Mouse (Mus musculus) intestine, embryonic 15.5 days (tissue): ENCODE measurements around the gene Nasp. TPM values are rescaled to one million over a fixed set of nuclear protein-coding genes. Genes with fewer than 3 reads are reported as not detected.

ENCODE experiments used
- ATAC-seq: fragments of 200-750 bp; cut with Nextera tagmentation; 2 replicates; pipeline ENCODE4 v1.8.0; 2017; ENCODE audit warnings: moderate TSS enrichment, moderate library complexity
- H3K27ac ChIP-seq: fragments of 300-500 bp; sonication (generic); 2 replicates; pipeline ENCODE4 v1.5.1; 2015; ENCODE audit warnings: mild to moderate bottlenecking, inconsistent platforms
- H3K27me3 ChIP-seq: fragments of 300-500 bp; sonication (generic); replicated peaks from 2 replicates; pipeline ENCODE4 v1.6.1; 2015; ENCODE audit warnings: inconsistent platforms
- H3K36me3 ChIP-seq: fragments of 300-500 bp; sonication (generic); 2 replicates; pipeline ENCODE4 v1.6.1; 2015; ENCODE audit warnings: inconsistent platforms
- H3K4me1 ChIP-seq: fragments of 300-500 bp; sonication (generic); replicated peaks from 2 replicates; pipeline ENCODE4 v1.6.1; 2015; ENCODE audit warnings: inconsistent platforms
- H3K4me2 ChIP-seq: fragments of 300-500 bp; sonication (generic); replicated peaks from 2 replicates; pipeline ENCODE4 v1.6.1; 2015; ENCODE audit warnings: mild to moderate bottlenecking, inconsistent platforms
- H3K4me3 ChIP-seq: fragments of 300-500 bp; sonication (generic); replicated peaks from 2 replicates; pipeline ENCODE4 v1.5.1; 2015; ENCODE audit warnings: inconsistent platforms
- H3K9ac ChIP-seq: fragments of 300-500 bp; sonication (generic); 2 replicates; pipeline ENCODE4 v1.6.1; 2015; ENCODE audit warnings: inconsistent platforms
- H3K9me3 ChIP-seq: fragments of 300-500 bp; sonication (generic); 2 replicates; pipeline ENCODE4 v1.6.1; 2016; ENCODE audit warnings: inconsistent platforms
- WGBS: fragments of 180-500 bp; shearing (Covaris S2); methylation state at CpG from one replicate; pipeline ENCODE4 v1.1.7; 2015; 5-methylcytosine and 5-hydroxymethylcytosine counted together
- polyA plus RNA-seq: library from polyadenylated mRNA; unstranded; fragments of >200 nt; fragmentation: Nextera tagmentation; extraction: Ambion mirVana; gene quantifications from 2 replicates; pipeline ENCODE4 v1.2.1, GENCODE M21; 2015

Nasp gene
- polyA plus RNA-seq, 1 experiment from 2014 or later: 118 TPM

DNA sequence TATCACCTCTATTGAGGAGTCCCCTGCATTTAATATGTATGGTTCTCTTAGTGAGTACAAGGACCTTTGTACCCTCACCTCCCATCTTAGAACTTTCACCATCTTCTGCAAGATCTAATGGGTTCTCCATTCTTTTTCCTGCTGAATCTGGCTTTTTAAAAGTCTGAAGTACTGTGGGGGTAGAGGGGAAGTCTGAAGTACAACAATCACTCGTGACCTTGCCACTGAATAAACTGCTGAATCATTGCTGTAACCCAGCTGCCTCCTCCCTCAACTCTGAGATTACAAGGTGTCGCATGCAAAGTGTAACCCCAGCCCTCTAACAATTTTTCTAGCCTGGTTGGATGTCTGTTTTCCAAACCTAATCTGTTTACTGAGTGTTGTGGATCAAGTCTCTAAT, 27.4 kb upstream of the Nasp start:
- Histone ChIP-seq H3K27ac (no peak overlapping the region), H3K4me1 (peaks cover 3% of the 10 kb centered on the region), H3K9me3 (no peaks in the 10 kb centered on the region), H3K4me3 (no peak overlapping the region), H3K9ac (no peak overlapping the region), H3K36me3 (no peaks in the 10 kb centered on the region), H3K27me3 (no peaks in the 10 kb centered on the region), H3K4me2 (no peak overlapping the region)
- peak; percentile 9; the same call in 1 of the 2 replicates for ATAC-seq
- WGBS: 40% methylated on average over 2 of the region's 2 CpGs

- no peaks in the 10 kb centered on the region for H3K9me3 ChIP-seq
- H3K36me3 ChIP-seq: no peaks in the 10 kb centered on the region
- no peak overlapping the region for H3K27ac ChIP-seq
- H3K9ac ChIP-seq: no peak overlapping the region
- no peak for ATAC-seq
- H3K27me3 ChIP-seq: no peaks in the 10 kb centered on the region
- H3K4me1 ChIP-seq: peaks cover 14% of the 10 kb centered on the region
- no peak overlapping the region for H3K4me2 ChIP-seq
- no peak overlapping the region for H3K4me3 ChIP-seq
- WGBS: 89% methylated on average over 6 of the region's 6 CpGs
Observed at GRCm38 (mm10) chr4:116653228-116653627, 25.5 kb upstream of the Nasp start.

GRCm38 (mm10) chr4:116651797-116652135, 24.0 kb upstream of the Nasp start:
- peak overlapping the region; percentile 94 for H3K9ac ChIP-seq
- no peaks in the 10 kb centered on the region for H3K36me3 ChIP-seq
- H3K4me1 ChIP-seq: peaks cover 19% of the 10 kb centered on the region
- H3K4me3 ChIP-seq: peak overlapping the region; percentile 81
- H3K9me3 ChIP-seq: no peaks in the 10 kb centered on the region
- peak; percentile 4; the same call in 1 of the 2 replicates for ATAC-seq
- no peaks in the 10 kb centered on the region for H3K27me3 ChIP-seq
- 6% methylated on average over 6 of the region's 6 CpGs for WGBS
- peak overlapping the region; percentile 94; the same call in 1 of the 2 replicates for H3K27ac ChIP-seq
- H3K4me2 ChIP-seq: peak overlapping the region; percentile 73

DNA sequence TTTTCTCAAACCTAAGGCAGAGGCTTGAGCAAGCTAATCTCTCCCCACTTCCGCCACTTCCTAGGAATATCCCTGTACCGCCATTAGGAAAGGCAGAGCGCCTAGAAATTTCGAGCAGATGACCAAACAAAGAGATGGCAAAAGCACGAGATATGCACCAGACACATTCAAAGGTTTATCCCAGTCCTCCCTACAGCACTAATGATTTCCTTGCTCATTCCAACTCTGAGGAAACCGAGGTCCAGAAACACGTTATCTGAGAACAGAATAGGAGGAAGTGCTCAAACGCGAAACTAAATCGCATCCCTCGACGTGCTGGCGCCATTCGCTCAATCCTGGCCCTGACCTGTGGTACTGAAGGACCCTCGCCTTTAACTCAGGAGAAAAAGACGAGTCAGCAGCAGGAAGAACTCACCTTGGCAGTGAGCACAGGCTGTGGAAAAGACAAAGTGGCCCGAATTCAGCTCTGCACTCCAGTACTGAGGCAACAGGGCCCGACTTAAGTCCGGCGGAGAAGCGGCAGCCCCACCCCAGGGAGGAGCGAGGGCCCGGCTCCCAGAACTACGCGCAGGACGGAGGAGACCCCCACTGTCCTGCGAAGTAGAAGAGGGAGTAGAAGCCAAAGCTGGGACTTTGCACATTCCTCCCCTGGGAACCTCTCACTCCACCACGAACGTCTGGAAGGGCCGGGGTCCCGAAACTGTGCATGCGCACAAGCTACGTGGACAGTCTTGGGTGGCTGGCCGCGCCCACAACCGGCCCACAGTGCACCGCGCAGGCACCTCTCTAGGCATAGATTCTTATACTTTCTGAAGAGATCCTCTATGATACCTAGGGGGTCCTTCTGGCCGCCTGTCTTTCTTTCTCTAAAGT, 23.4 kb upstream of the Nasp start, which contains the start of gene Akr1a1:
Akr1a1 (minus strand) TSS at position 757 of the 873 bp plus-strand sequence.
- no peaks in the 10 kb centered on the region for H3K36me3 ChIP-seq
- peaks cover 23% of the 10 kb centered on the region for H3K4me1 ChIP-seq
- under 1% methylated on average over 39 of the region's 39 CpGs for WGBS
- H3K4me2 ChIP-seq: peak within 1 kb of the TSS; percentile 73
- ATAC-seq: peak; percentile 97
- peak within 1 kb of the TSS; percentile 94 for H3K27ac ChIP-seq
- H3K9ac ChIP-seq: peak within 1 kb of the TSS; percentile 94
- no peaks in the 10 kb centered on the region for H3K27me3 ChIP-seq
- peak within 1 kb of the TSS; percentile 81 for H3K4me3 ChIP-seq
- no peaks in the 10 kb centered on the region for H3K9me3 ChIP-seq

- ATAC-seq: no peak
- Histone ChIP-seq H3K9ac (peak overlapping the region; percentile 94), H3K36me3 (no peaks in the 10 kb centered on the region), H3K27me3 (no peaks in the 10 kb centered on the region), H3K4me3 (peak overlapping the region; percentile 81), H3K9me3 (no peaks in the 10 kb centered on the region), H3K4me1 (peaks cover 23% of the 10 kb centered on the region), H3K4me2 (peak overlapping the region; percentile 73), H3K27ac (peak overlapping the region; percentile 94)
- WGBS: 26% methylated on average over 5 of the region's 5 CpGs
Observed at GRCm38 (mm10) chr4:116650365-116650764, 22.6 kb upstream of the Nasp start.

GRCm38 (mm10) chr4:116649411-116649810, 21.7 kb upstream of the Nasp start:
- Histone ChIP-seq H3K4me2 (peak overlapping the region; percentile 73), H3K4me1 (peaks cover 23% of the 10 kb centered on the region), H3K4me3 (no peak overlapping the region), H3K27me3 (no peaks in the 10 kb centered on the region), H3K27ac (no peak overlapping the region), H3K9ac (no peak overlapping the region), H3K36me3 (no peaks in the 10 kb centered on the region), H3K9me3 (no peaks in the 10 kb centered on the region)
- WGBS: 90% methylated on average over 2 of the region's 2 CpGs
- ATAC-seq: no peak

DNA sequence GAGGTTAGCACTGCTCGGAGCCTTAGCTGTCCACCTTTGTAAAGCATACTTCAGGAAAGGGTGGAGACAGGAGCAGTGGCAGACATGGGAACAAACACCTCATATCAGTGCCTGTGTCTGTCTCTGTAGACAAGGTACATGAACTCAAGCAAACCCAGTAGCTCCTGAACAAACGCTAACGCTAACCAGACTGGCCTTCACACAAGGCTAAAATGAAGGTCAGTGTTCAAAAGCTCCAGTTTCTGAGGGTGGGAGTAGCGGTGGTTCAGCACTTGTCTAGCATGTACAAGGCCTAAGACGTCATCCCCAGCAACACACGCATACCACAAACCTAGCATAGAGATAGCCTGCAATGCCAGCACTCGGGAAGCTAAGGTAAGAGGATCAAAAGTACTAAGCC, 17.9 kb upstream of the Nasp start:
- Histone ChIP-seq H3K4me3 (no peak overlapping the region), H3K9me3 (no peaks in the 10 kb centered on the region), H3K27me3 (no peaks in the 10 kb centered on the region), H3K27ac (no peak overlapping the region), H3K4me2 (no peak overlapping the region), H3K9ac (no peak overlapping the region), H3K36me3 (peaks cover 16% of the 10 kb centered on the region), H3K4me1 (peaks cover 23% of the 10 kb centered on the region)
- 75% methylated on average over 7 of the region's 7 CpGs for WGBS
- ATAC-seq: no peak

DNA sequence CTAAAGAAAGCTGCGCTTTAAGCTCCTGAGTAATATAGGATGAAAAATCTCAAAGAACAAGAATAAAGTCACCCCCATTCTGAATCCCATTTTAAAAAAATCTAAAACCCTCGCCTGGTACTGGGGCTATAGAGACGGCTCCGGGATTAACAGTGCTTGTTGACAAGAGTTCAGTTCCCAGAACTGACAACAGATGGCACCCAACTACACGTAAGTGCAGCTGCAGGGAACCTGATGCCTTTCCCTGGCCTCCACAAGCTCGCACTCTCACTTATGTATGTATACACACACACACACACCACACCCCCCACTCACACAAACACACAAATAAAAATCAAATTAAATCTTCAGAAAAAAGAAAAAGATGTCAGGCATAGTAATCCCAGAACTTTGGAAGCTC, 16.6 kb upstream of the Nasp start:
- Histone ChIP-seq H3K27me3 (no peaks in the 10 kb centered on the region), H3K9ac (no peak overlapping the region), H3K27ac (no peak overlapping the region), H3K4me3 (no peak overlapping the region), H3K4me1 (peaks cover 14% of the 10 kb centered on the region; the same call in 1 of the 2 replicates), H3K9me3 (no peaks in the 10 kb centered on the region), H3K36me3 (peaks cover 25% of the 10 kb centered on the region), H3K4me2 (no peak overlapping the region)
- ATAC-seq: peak; percentile 62
- WGBS: 52% methylated on average over 6 of the region's 6 CpGs

- Histone ChIP-seq H3K4me3 (no peak overlapping the region), H3K9me3 (no peaks in the 10 kb centered on the region), H3K36me3 (peaks cover 42% of the 10 kb centered on the region), H3K9ac (no peak overlapping the region), H3K4me2 (no peak overlapping the region), H3K27ac (no peak overlapping the region), H3K4me1 (peaks cover 4% of the 10 kb centered on the region; the same call in 1 of the 2 replicates), H3K27me3 (no peaks in the 10 kb centered on the region)
- 96% methylated on average over 1 of the region's 1 CpGs for WGBS
- no peak for ATAC-seq
Observed at GRCm38 (mm10) chr4:116642071-116642470, 14.3 kb upstream of the Nasp start.

DNA sequence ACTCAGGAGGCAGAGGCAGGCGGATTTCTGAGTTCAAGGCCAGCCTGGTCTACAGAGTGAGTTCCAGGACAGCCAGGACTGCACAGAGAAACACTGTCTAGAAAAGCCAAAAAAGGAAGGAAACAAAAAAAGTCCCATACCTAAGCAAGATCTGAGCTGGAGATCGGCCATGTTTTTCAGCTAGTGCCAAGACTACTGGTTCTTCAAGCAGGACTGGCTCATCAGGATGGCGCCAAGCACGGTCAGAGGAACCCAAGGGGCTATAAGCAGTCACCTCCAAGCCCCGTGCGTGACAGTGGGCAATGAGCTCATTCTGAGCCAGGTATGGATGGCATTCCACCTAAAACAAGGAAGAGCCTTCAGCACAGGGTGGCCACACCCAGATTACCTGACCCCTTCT, 11.1 kb upstream of the Nasp start:
- no peaks in the 10 kb centered on the region for H3K9me3 ChIP-seq

GRCm38 (mm10) chr4:116635197-116635596, 7.5 kb upstream of the Nasp start:
- Histone ChIP-seq H3K9me3 (no peaks in the 10 kb centered on the region), H3K36me3 (peaks cover 44% of the 10 kb centered on the region), H3K27ac (no peak overlapping the region), H3K4me1 (no peaks in the 10 kb centered on the region), H3K4me2 (no peak overlapping the region), H3K9ac (no peak overlapping the region), H3K27me3 (no peaks in the 10 kb centered on the region), H3K4me3 (no peak overlapping the region)
- WGBS: 91% methylated on average over 1 of the region's 1 CpGs
- no peak for ATAC-seq

More for the DNA sequence above, 11.1 kb upstream of the Nasp start:
- no peaks in the 10 kb centered on the region for H3K27me3 ChIP-seq
- H3K27ac ChIP-seq: no peak overlapping the region
- H3K9ac ChIP-seq: no peak overlapping the region
- H3K4me3 ChIP-seq: no peak overlapping the region
- no peak overlapping the region for H3K4me2 ChIP-seq
- peaks cover 61% of the 10 kb centered on the region for H3K36me3 ChIP-seq
- ATAC-seq: no peak
- 95% methylated on average over 6 of the region's 6 CpGs for WGBS
- no peaks in the 10 kb centered on the region for H3K4me1 ChIP-seq

- Histone ChIP-seq H3K27me3 (no peaks in the 10 kb centered on the region), H3K9me3 (no peaks in the 10 kb centered on the region), H3K9ac (peak overlapping the region; percentile 87), H3K4me3 (peak overlapping the region; percentile 94), H3K27ac (peak overlapping the region; percentile 96), H3K4me2 (peak overlapping the region; percentile 75), H3K4me1 (peaks cover 10% of the 10 kb centered on the region), H3K36me3 (0 out of 2 replicates have a peak, but pooled peaks cover 3% of the 10 kb centered on the region)
- WGBS: 0% methylated on average over 13 of the region's 13 CpGs
- ATAC-seq: peak; percentile 96
Observed at GRCm38 (mm10) chr4:116627359-116627716, 403 bp downstream of the Nasp start.
